Mouse (Mus musculus) liver, embryonic 14.5 days (tissue): ENCODE results near the gene Olfr315.

ENCODE experiments used
- CTCF ChIP-seq: IDR thresholded peaks from 2 replicates; pipeline ENCODE4 v1.5.1; 2016; ENCODE audit warnings: antibody characterized with exemption, low read depth, control low read depth
- EP300 ChIP-seq: IDR thresholded peaks from 2 replicates; pipeline ENCODE4 v1.6.1; 2016; ENCODE audit warnings: antibody characterized with exemption, low read depth

GRCm38 (mm10) chr11:58738792-58739262 is 34.2 kb upstream of the Olfr315 start, which contains the start of gene Olfr317:
- TF ChIP-seq CTCF (no peak), EP300 (no peak)
